Mouse (Mus musculus) ovary, adult 2 months (tissue): ENCODE data around the gene Galnt10. TPM values are rescaled to one million over a fixed set of nuclear protein-coding genes. Genes with fewer than 3 reads are reported as not detected.

Experiments
- polyA plus RNA-seq: library from polyadenylated mRNA; depleted of rRNA; stranded (reverse); fragments of >200 nt; gene quantifications from 2 replicates; pipeline ENCODE4 v1.2.3, GENCODE M21; 2012; rRNA removed

The Galnt10 gene
- polyA plus RNA-seq, result 22.2 and 28.1 TPM in 2 replicates

DNA sequence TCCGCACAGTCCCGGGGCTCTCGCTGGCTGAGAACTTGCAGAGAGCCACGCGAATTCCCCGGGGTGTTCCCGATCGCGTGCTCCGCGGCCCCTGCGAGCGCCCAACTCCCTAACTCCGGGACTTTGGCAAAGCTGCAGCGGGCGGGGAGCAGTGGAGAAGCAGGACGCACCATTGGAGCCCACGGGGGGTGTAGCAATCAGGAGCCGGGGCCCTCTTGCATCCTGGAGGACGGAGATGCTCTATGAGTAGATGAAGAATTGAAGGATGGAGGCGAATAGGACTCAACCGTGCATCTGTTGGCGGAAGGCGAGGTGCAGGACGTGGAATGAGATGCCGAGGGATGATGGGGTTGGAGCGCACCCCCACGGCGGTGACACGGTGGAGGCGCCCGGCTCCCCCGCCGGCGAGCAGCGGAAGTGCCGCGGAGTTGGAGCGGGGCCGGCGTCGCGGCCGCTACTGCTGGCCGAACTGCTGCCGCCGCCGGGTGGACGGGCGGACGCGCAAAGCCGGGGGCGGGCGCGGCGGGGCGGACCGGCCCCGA is at the start of gene Galnt10:
Gene Galnt10, plus strand, starts transcription at position 425 of the 542 bp plus-strand sequence.

DNA sequence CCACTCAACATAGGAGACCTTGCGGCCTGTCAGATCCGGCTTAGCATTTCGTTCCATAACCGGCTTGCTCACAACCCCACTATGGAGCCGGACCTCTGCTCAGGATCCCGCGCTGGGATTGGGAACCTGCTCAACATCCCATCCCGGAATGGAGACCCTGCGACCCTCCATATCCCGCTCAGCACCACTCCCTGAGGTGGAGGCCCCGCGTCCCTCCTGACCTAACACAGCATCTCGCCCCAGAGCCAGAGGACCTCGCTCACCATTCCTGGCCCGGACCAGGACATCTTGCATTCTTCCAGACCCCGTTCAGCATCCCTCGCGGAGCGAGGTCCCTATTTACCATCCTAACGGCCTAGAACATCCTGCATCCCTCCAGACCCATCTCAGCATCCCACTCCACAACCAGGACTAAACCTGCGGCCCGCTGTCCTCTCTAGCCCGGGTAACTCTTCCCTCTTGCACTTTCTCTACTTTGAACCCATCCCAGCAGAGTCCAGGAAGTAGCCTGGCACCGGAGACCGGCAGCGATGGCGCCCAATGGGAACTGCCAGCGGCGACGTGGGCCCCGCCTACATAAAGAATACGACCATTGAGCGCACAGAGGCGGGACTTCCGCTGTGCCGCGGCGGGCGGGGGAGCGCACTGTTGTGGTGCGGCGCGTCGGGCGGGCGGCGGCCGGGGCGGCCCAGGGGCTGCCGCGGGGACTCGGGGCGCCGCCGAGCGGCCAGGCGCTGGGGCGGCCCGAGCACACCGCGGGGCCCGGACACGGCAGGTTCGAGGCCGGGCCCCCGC is 155.9 kb downstream of the Galnt10 start, which contains the start of gene Sap30l:
Gene Sap30l, plus strand, starts transcription at position 667 of the 795 bp plus-strand sequence.

DNA sequence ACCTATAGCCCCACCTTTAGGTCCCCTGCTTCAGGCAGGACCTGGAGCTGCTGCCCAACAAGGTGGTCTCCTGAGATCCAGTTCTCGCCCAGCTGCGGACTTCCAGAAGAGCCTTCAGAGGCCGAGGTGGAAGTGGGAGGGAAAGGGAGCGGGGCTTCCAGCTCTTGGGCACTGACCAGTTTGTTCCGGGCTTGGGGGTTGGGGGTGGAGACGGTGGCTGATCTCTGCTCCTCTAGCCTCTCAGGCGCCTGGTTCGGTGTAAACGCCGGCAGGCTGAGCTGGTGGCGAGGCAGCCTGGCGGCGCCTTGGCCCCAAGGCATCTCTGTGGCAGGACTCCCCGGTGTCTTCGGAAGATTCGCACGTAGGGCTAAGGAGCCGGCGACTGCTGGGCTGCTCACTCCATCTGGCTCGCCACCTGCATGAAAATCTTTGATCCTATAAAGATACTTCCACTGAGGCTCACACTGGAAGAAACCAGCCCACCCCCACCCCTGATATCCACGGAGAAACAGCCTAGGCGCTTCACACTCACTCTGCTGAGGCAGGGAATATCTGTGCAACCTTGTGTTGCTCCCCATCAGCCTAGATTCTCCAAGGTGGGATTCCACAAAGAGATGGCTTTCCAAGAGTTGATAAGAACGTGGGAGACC is 187.4 kb downstream of the Galnt10 start, which contains the start of gene Hand1:
Gene Hand1, minus strand, starts transcription at position 267 of the 650 bp plus-strand sequence.

Other genes starting within 250 kb of the Galnt10 start
- gene Fam114a2, start 126.8 kb upstream of the Galnt10 start, polyA plus RNA-seq, result 27.8 and 30.4 TPM in 2 replicates
- gene Mfap3, start 126.8 kb upstream of the Galnt10 start, polyA plus RNA-seq, result 10.0 and 13.5 TPM in 2 replicates
- 56.7 and 86.7 TPM in 2 replicates for gene Sap30l, start 156.2 kb downstream of the Galnt10 start, polyA plus RNA-seq
- gene Hand1, start 187.4 kb downstream of the Galnt10 start, polyA plus RNA-seq, result not detected in 2 replicates